Mouse (Mus musculus): ENCODE data around the gene Aqp3. TPM values are rescaled to one million over a fixed set of nuclear protein-coding genes. Genes with fewer than 3 reads are reported as not detected.
"Not testable (repeated sequence)": the region's sequence is repeated elsewhere in the genome, so short reads cannot be mapped to it uniquely, and the experiment has no call there.

Gene Aqp3
- polyA plus RNA-seq, 1 experiment from 2014 or later, result 0.30 TPM

DNA sequence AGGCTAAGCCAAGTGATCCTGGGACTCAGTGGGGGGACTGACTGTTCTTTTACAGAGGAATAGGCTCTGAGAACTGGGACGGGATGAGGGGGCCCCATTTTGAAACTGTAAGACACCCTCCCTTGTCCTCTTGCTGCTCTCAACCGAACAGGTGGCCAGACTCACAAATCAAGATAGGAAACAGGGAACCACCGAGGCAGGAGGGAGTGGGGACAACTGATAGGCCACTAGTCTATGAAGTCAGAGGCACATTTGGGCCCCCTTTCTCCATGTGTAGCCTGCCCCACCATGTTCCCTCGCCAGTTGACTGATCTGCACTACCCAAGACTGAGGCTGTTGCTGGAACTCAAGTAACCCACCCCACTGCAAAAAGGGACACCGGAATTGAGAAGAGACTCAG lies 1.2 kb downstream of the Aqp3 start:
- Histone ChIP-seq H3K36me3 (no peaks in the 10 kb centered on the region), H3K27me3 (peaks cover 24% of the 10 kb centered on the region), H3K4me3 (no peak overlapping the region), H3K4me2 (no peak overlapping the region), H3K27ac (replicated peaks) (no peak overlapping the region), H3K4me1 (replicated peaks) (peaks cover 13% of the 10 kb centered on the region), H3K9ac (no peak overlapping the region), H3K9me3 (no peaks in the 10 kb centered on the region)
- no peak for ATAC-seq (ENCODE audit: low FRiP score, low read depth)
- 75% methylated on average over 5 of the region's 5 CpGs for WGBS

GRCm38 (mm10) chr4:41096169-41096568 lies 1.8 kb downstream of the Aqp3 start:
- Histone ChIP-seq H3K4me1 (replicated peaks) (peaks cover 13% of the 10 kb centered on the region), H3K36me3 (no peaks in the 10 kb centered on the region), H3K4me2 (no peak overlapping the region), H3K27me3 (peaks cover 24% of the 10 kb centered on the region), H3K9ac (no peak overlapping the region), H3K27ac (replicated peaks) (no peak overlapping the region), H3K9me3 (no peaks in the 10 kb centered on the region), H3K4me3 (no peak overlapping the region)
- ATAC-seq (ENCODE audit: low FRiP score, low read depth), result no peak
- WGBS, result 69% methylated on average over 8 of the region's 8 CpGs

DNA sequence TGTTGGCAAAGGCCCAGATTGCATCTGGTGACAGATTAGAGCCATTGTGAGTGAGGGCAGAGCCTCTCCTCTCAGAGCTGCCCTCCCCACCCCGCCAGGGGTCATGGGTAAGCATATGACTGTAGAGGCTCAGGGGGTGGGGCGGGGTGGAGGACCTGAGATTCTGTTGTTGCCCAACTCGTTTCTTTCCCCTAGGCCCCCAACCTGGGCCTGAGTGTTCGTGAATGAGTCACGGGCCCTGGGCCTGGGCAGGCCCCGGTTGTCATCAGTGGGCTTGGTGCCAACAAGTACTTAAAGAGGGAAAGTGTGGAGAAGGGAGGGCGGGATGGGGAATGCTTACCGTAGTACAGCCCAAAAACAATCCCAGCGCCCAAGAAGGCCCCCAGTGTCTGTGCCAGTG lies 3.6 kb downstream of the Aqp3 start:
- no peak for ATAC-seq (ENCODE audit: low FRiP score, low read depth)
- Histone ChIP-seq H3K9ac (no peak overlapping the region), H3K4me3 (no peak overlapping the region), H3K27ac (replicated peaks) (no peak overlapping the region), H3K9me3 (no peaks in the 10 kb centered on the region), H3K27me3 (peaks cover 20% of the 10 kb centered on the region), H3K4me2 (no peak overlapping the region), H3K4me1 (replicated peaks) (peaks cover 13% of the 10 kb centered on the region), H3K36me3 (no peaks in the 10 kb centered on the region)
- 64% methylated on average over 9 of the region's 9 CpGs for WGBS

DNA sequence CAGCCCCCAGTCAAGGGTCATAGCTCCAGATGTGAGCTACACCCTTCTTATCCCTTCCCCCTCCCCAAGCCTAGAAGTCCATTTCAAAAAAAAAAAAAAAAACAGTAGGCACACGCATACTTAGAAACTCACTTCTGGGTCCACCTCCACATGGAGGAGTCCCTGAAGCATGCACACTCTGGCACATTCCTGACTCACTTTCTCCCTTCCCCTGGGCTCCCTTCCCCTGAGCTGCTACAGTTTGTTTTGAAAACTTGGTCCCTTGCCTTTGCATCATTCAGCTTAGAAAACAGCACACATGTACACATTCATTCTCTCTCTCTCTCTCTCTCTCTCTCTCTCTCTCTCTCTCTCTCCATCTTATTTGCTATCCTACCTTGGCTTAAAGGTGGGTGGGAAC lies 5.0 kb downstream of the Aqp3 start:
- Histone ChIP-seq H3K4me3 (no peak overlapping the region), H3K9me3 (no peaks in the 10 kb centered on the region), H3K4me1 (replicated peaks) (peaks cover 5% of the 10 kb centered on the region), H3K27me3 (peaks cover 17% of the 10 kb centered on the region), H3K9ac (no peak overlapping the region), H3K27ac (replicated peaks) (no peak overlapping the region), H3K4me2 (no peak overlapping the region), H3K36me3 (no peaks in the 10 kb centered on the region)
- no peak for ATAC-seq (ENCODE audit: low FRiP score, low read depth)
- 88% methylated on average over 1 of the region's 1 CpGs for WGBS

DNA sequence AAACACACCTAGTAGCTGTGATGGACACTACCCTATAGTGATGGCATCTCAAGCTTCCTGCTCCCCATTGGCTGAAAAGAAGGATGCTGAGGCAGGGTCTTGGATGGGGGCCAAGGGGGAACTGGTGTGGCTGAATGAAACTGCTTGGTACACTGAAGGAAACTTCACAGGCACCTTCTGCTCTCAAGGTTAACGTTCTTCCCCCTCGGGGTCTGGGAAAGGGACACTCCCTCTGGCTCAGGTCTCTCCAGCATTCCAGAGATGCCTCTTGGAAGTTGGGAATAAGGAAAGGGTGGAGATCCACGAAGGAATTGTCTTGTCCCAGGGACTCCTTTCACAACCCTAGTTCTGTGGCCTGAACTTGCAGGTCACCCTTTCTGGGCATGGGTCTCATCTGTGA lies 6.6 kb downstream of the Aqp3 start:
- Histone ChIP-seq H3K4me3 (no peak overlapping the region), H3K9me3 (no peaks in the 10 kb centered on the region), H3K27ac (replicated peaks) (no peak overlapping the region), H3K36me3 (no peaks in the 10 kb centered on the region), H3K9ac (no peak overlapping the region), H3K4me2 (no peak overlapping the region), H3K4me1 (replicated peaks) (no peaks in the 10 kb centered on the region), H3K27me3 (peaks cover 3% of the 10 kb centered on the region; the same call in 1 of the 2 replicates)
- no peak for ATAC-seq (ENCODE audit: low FRiP score, low read depth)
- 69% methylated on average over 3 of the region's 3 CpGs for WGBS

DNA sequence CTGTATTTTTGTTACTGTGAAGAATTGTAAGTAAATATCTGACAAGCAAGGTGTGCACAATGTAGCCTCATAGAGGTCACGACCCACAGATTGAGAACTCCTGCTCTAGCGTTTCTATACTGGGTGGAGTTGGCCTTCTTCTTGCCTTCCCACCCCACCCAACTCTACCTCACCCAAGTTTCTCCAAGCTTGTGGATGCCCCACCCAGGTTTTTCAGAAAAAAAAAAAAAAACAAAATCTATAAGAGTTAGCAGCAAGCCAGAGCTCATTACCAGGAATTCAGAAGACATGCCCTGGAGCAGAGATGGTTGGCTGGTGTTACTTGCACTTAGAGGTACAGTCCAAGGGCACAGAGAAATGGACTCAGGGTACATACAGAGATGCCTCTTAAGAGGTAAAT lies 8.3 kb downstream of the Aqp3 start:
- Histone ChIP-seq H3K9ac (no peak overlapping the region), H3K36me3 (no peaks in the 10 kb centered on the region), H3K9me3 (no peaks in the 10 kb centered on the region), H3K27ac (replicated peaks) (no peak overlapping the region), H3K4me2 (no peak overlapping the region), H3K4me1 (replicated peaks) (no peaks in the 10 kb centered on the region), H3K4me3 (no peak overlapping the region), H3K27me3 (no peaks in the 10 kb centered on the region)
- 88% methylated on average over 2 of the region's 2 CpGs for WGBS
- no peak for ATAC-seq (ENCODE audit: low FRiP score, low read depth)

GRCm38 (mm10) chr4:41089189-41089588 lies 8.8 kb downstream of the Aqp3 start:
- Histone ChIP-seq H3K4me3 (no peak overlapping the region), H3K27me3 (no peaks in the 10 kb centered on the region), H3K4me2 (no peak overlapping the region), H3K4me1 (replicated peaks) (no peaks in the 10 kb centered on the region), H3K9ac (no peak overlapping the region), H3K9me3 (no peaks in the 10 kb centered on the region), H3K27ac (replicated peaks) (no peak overlapping the region), H3K36me3 (no peaks in the 10 kb centered on the region)
- ATAC-seq (ENCODE audit: low FRiP score, low read depth), result no peak
- 80% methylated on average over 4 of the region's 4 CpGs for WGBS

- Histone ChIP-seq H3K9ac (no peak overlapping the region), H3K27ac (replicated peaks) (no peak overlapping the region), H3K36me3 (no peaks in the 10 kb centered on the region), H3K9me3 (no peaks in the 10 kb centered on the region), H3K4me3 (no peak overlapping the region), H3K4me2 (no peak overlapping the region), H3K27me3 (no peaks in the 10 kb centered on the region), H3K4me1 (replicated peaks) (no peaks in the 10 kb centered on the region)
- WGBS, result 87% methylated on average over 16 of the region's 16 CpGs
- no peak for ATAC-seq (ENCODE audit: low FRiP score, low read depth)
Measured at GRCm38 (mm10) chr4:41087459-41088298, 10.3 kb downstream of the Aqp3 start.

DNA sequence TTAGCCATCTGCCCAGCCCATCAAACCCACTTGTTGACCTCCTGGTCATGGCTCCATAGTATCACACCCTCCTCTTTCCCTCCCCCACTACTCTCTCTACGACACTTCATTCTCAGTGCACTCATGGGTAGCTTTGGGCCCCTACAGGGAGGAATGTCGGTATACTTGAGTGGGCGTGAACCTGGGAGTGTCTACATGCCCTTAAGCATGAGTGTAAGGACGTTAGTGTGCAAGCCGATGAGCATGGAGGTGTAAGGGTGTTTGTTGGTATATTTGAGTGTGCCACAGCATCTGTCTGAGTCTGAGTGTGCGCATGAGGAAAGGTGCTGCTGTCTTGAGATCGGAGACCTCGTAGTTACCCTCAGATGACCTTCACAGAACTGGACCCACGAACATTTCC lies 11.0 kb downstream of the Aqp3 start:
- H3K4me3 ChIP-seq, result no peak overlapping the region
- no peaks in the 10 kb centered on the region for H3K9me3 ChIP-seq
- no peak overlapping the region for H3K9ac ChIP-seq
- H3K27me3 ChIP-seq, result no peaks in the 10 kb centered on the region
- no peak overlapping the region for H3K27ac ChIP-seq (replicated peaks)
- no peak overlapping the region for H3K4me2 ChIP-seq
- WGBS, result 79% methylated on average over 9 of the region's 9 CpGs
- no peak for ATAC-seq (ENCODE audit: low FRiP score, low read depth)
- H3K4me1 ChIP-seq (replicated peaks), result no peaks in the 10 kb centered on the region
- H3K36me3 ChIP-seq, result no peaks in the 10 kb centered on the region

- 89% methylated on average over 4 of the region's 4 CpGs for WGBS
- H3K4me2 ChIP-seq, result no peak overlapping the region
- no peak overlapping the region for H3K4me3 ChIP-seq
- ATAC-seq (ENCODE audit: low FRiP score, low read depth), result no peak
- H3K9me3 ChIP-seq, result no peaks in the 10 kb centered on the region
- no peaks in the 10 kb centered on the region for H3K27me3 ChIP-seq
- no peak overlapping the region for H3K9ac ChIP-seq
- no peak overlapping the region for H3K27ac ChIP-seq (replicated peaks)
- no peaks in the 10 kb centered on the region for H3K36me3 ChIP-seq
- no peaks in the 10 kb centered on the region for H3K4me1 ChIP-seq (replicated peaks)
Measured at GRCm38 (mm10) chr4:41084819-41085218, 13.2 kb downstream of the Aqp3 start.

DNA sequence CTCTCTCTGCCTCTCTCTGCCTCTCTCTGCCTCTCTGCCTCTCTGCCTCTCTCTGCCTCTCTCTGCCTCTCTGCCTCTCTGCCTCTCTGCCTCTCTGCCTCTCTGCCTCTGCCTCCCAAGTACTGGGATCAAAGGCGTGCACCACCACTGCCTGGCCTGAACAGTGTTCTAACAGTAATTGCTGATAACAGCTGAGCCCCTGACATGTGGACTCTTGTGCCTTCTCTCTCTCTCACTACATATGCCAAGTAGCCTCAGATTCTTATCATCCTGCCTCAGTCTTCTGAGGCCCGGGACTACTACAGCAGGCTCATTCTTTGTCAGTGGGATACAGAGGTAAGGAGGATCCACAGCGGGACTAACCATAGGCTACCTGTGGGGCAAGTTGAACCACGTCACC lies 15.2 kb downstream of the Aqp3 start:
- H3K4me2 ChIP-seq; ATAC-seq (ENCODE audit: low FRiP score, low read depth); H3K4me1 ChIP-seq (replicated peaks); H3K27me3 ChIP-seq; H3K4me3 ChIP-seq; H3K27ac ChIP-seq (replicated peaks); H3K9ac ChIP-seq; H3K9me3 ChIP-seq; H3K36me3 ChIP-seq: not testable (repeated sequence)
- WGBS, result 75% methylated on average over 4 of the region's 4 CpGs

DNA sequence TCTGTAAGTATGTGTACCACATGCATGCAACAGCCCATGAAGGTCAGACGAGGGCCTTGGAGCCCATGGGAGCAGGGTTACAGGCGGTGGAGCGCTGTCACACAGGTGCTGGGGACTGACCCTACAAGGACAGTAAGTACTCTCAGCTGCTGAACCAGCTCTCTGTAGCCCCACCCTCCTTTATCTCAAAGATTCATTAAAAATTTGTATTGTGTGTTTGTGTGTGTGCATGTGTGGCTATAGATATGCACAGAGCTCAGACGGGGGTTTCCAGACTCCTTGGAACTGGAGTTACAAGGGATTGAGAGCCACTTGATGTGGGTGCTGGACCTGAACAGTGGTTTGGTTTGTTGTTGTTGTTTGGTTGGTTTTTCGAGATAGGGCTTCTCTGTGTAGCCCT lies 16.2 kb downstream of the Aqp3 start:
- Histone ChIP-seq H3K9me3 (no peaks in the 10 kb centered on the region), H3K27ac (replicated peaks) (no peak overlapping the region), H3K4me2 (no peak overlapping the region), H3K9ac (no peak overlapping the region), H3K4me3 (no peak overlapping the region), H3K36me3 (no peaks in the 10 kb centered on the region), H3K4me1 (replicated peaks) (no peaks in the 10 kb centered on the region), H3K27me3 (no peaks in the 10 kb centered on the region)
- ATAC-seq (ENCODE audit: low FRiP score, low read depth), result no peak
- WGBS, result 79% methylated on average over 5 of the region's 5 CpGs

DNA sequence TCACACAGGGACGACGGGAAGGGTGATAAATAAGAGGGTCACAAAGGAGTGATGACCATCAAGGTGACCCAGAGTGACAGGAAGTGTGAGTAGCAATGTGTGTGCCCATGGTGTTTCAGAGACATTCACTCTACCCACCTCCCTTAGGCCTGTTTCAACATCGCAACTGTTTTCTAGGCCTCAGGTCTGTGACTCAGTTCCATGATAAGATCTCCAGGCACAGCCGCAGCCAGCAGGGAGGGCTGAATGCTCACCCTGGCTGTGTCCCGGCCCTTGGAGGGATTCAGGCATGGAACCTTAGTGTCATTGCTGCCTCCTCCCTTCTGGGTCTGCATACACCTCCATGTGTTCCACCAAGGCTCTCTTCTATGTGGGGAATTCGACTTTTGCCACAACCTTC lies 19.3 kb downstream of the Aqp3 start:
- Histone ChIP-seq H3K9ac (no peak overlapping the region), H3K9me3 (no peaks in the 10 kb centered on the region), H3K4me2 (no peak overlapping the region), H3K27me3 (no peaks in the 10 kb centered on the region), H3K4me3 (no peak overlapping the region), H3K36me3 (no peaks in the 10 kb centered on the region), H3K4me1 (replicated peaks) (no peaks in the 10 kb centered on the region), H3K27ac (replicated peaks) (no peak overlapping the region)
- 76% methylated on average over 6 of the region's 6 CpGs for WGBS
- no peak for ATAC-seq (ENCODE audit: low FRiP score, low read depth)

Measured in hindbrain, embryonic 15.5 days (tissue).